Mouse (Mus musculus): ENCODE results near the gene Fam83f.

DNA sequence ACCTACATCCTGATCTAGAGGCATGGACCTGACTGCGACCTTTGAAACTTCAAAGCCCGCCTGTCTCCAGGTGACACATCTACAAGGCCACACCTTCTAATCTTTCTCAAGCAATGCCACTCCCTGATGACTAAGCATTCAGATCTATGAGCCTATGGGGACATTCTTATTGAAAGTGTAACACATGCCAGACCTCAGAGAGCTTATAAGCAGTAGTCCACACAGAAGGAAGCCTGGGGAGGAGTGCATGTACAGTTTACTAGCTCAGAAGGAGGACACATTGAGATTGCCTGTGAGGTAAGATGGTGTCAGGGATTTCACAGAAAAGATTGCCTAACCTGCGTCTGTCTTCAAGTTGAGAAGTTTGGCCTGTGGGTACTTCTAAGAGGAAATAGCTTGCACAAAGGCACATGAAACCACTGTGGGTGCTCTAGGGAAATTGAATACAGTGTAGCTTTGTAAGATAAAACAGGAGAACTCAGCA is 71.4 kb downstream of the Fam83f start:
- no peak for TF ChIP-seq CTCF (conservative IDR thresholded peaks at IDR 0.05; ENCODE audit: low read length)
- no peak for TF ChIP-seq POU5F1 (IDR thresholded peaks at IDR 0.05; ENCODE audit: borderline replicate concordance, low read length)
